Mouse (Mus musculus) limb, embryonic 12.5 days (tissue): ENCODE measurements around the gene Mrps6. TPM values are rescaled to one million over a fixed set of nuclear protein-coding genes. Genes with fewer than 3 reads are reported as not detected.
"Not testable (repeated sequence)": the region's sequence is repeated elsewhere in the genome, so short reads cannot be mapped to it uniquely, and the experiment has no call there.

Experiments
- ATAC-seq: fragments of 200-750 bp; cut with Nextera tagmentation; 2 replicates; pipeline ENCODE4 v1.8.0; 2017; ENCODE audit warnings: low read depth, moderate TSS enrichment; ENCODE audit not compliant: insufficient number of reproducible peaks, insufficient read depth, low FRiP score, low TSS enrichment
- H3K27ac ChIP-seq: fragments of 300-500 bp; sonication (generic); 2 replicates; pipeline ENCODE4 v1.5.1; 2016; ENCODE audit warnings: mild to moderate bottlenecking, moderate library complexity
- H3K27me3 ChIP-seq: fragments of 300-500 bp; sonication (generic); 2 replicates; pipeline ENCODE4 v1.6.1; 2016; ENCODE audit warnings: mild to moderate bottlenecking, moderate library complexity
- H3K36me3 ChIP-seq: fragments of 300-500 bp; sonication (generic); 2 replicates; pipeline ENCODE4 v1.6.1; 2016; ENCODE audit warnings: mild to moderate bottlenecking, moderate library complexity
- H3K4me1 ChIP-seq: fragments of 300-500 bp; sonication (generic); replicated peaks from 2 replicates; pipeline ENCODE4 v1.6.1; 2016
- H3K4me2 ChIP-seq: fragments of 300-500 bp; sonication (generic); 2 replicates; pipeline ENCODE4 v1.6.1; 2016; ENCODE audit warnings: mild to moderate bottlenecking, moderate library complexity
- H3K4me3 ChIP-seq: fragments of 300-500 bp; sonication (generic); replicated peaks from 2 replicates; pipeline ENCODE4 v1.5.1; 2016; ENCODE audit warnings: mild to moderate bottlenecking
- H3K9ac ChIP-seq: fragments of 300-500 bp; sonication (generic); replicated peaks from 2 replicates; pipeline ENCODE4 v1.6.1; 2016; ENCODE audit warnings: mild to moderate bottlenecking, moderate library complexity
- H3K9me3 ChIP-seq: fragments of 300-500 bp; sonication (generic); 2 replicates; pipeline ENCODE4 v1.6.1; 2016; ENCODE audit warnings: mild to moderate bottlenecking, moderate library complexity
- WGBS: fragments of 180-500 bp; shearing (Covaris S2); methylation state at CpG from one replicate; pipeline ENCODE4 v1.1.7; 2016; 5-methylcytosine and 5-hydroxymethylcytosine counted together
- polyA plus RNA-seq: library from polyadenylated mRNA; unstranded; fragments of >200 nt; fragmentation: Nextera tagmentation; extraction: Ambion mirVana; gene quantifications from 2 replicates; pipeline ENCODE4 v1.2.1, GENCODE M21; 2016

Mrps6 gene
- polyA plus RNA-seq, 1 experiment from 2014 or later = 98.7 TPM

- H3K27me3 ChIP-seq = no peaks in the 10 kb centered on the region
- H3K4me1 ChIP-seq = peaks cover 28% of the 10 kb centered on the region
- H3K9ac ChIP-seq = no peak overlapping the region
- H3K4me2 ChIP-seq = no peak overlapping the region
- H3K36me3 ChIP-seq = peaks cover 79% of the 10 kb centered on the region
- H3K9me3 ChIP-seq = 0 out of 2 replicates have a peak, but pooled peaks cover 3% of the 10 kb centered on the region
- H3K27ac ChIP-seq = no peak overlapping the region
- WGBS = 86% methylated on average over 2 of the region's 2 CpGs
- no peak overlapping the region for H3K4me3 ChIP-seq
- ATAC-seq = no peak
These were observed 6.7 kb downstream of the Mrps6 start for GRCm38 (mm10) chr16:92064801-92065200.

- H3K27ac ChIP-seq = no peak overlapping the region
- H3K4me1 ChIP-seq = peaks cover 18% of the 10 kb centered on the region; the same call in 1 of the 2 replicates
- H3K9ac ChIP-seq = no peak overlapping the region
- no peak overlapping the region for H3K4me2 ChIP-seq
- ATAC-seq = no peak
- WGBS = 93% methylated on average over 8 of the region's 8 CpGs
- no peaks in the 10 kb centered on the region for H3K9me3 ChIP-seq
- no peak overlapping the region for H3K4me3 ChIP-seq
- H3K36me3 ChIP-seq = peaks cover 57% of the 10 kb centered on the region
- H3K27me3 ChIP-seq = no peaks in the 10 kb centered on the region
These were observed 12.3 kb downstream of the Mrps6 start for GRCm38 (mm10) chr16:92070338-92070737.

GRCm38 (mm10) chr16:92076797-92077196, 18.7 kb downstream of the Mrps6 start:
- 94% methylated on average over 8 of the region's 8 CpGs for WGBS
- H3K4me1 ChIP-seq = no peaks in the 10 kb centered on the region
- H3K27ac ChIP-seq = no peak overlapping the region
- no peaks in the 10 kb centered on the region for H3K9me3 ChIP-seq
- H3K4me2 ChIP-seq = no peak overlapping the region
- H3K27me3 ChIP-seq = no peaks in the 10 kb centered on the region
- H3K4me3 ChIP-seq = no peak overlapping the region
- H3K9ac ChIP-seq = no peak overlapping the region
- H3K36me3 ChIP-seq = peaks cover 40% of the 10 kb centered on the region
- no peak for ATAC-seq

- Histone ChIP-seq H3K36me3 (peaks cover 24% of the 10 kb centered on the region), H3K9ac (no peak overlapping the region), H3K27ac (no peak overlapping the region), H3K4me3 (no peak overlapping the region), H3K4me2 (no peak overlapping the region), H3K27me3 (no peaks in the 10 kb centered on the region), H3K4me1 (peaks cover 15% of the 10 kb centered on the region), H3K9me3 (no peaks in the 10 kb centered on the region)
- WGBS = 83% methylated on average over 10 of the region's 10 CpGs
- no peak for ATAC-seq
These were observed 25.8 kb downstream of the Mrps6 start for GRCm38 (mm10) chr16:92083771-92084453.

- Histone ChIP-seq H3K4me3 (no peak overlapping the region), H3K4me2 (no peak overlapping the region), H3K9ac (no peak overlapping the region), H3K36me3 (no peaks in the 10 kb centered on the region), H3K27me3 (no peaks in the 10 kb centered on the region; the same call in 1 of the 2 replicates), H3K27ac (no peak overlapping the region), H3K9me3 (no peaks in the 10 kb centered on the region), H3K4me1 (peaks cover 22% of the 10 kb centered on the region)
- 54% methylated on average over 3 of the region's 3 CpGs for WGBS
- no peak for ATAC-seq
These were observed 31.2 kb downstream of the Mrps6 start for GRCm38 (mm10) chr16:92089225-92089624.

- no peak for ATAC-seq
- Histone ChIP-seq H3K27me3 (peaks cover 15% of the 10 kb centered on the region), H3K4me3 (no peak overlapping the region), H3K9me3 (no peaks in the 10 kb centered on the region), H3K36me3 (peaks cover 3% of the 10 kb centered on the region; the same call in 1 of the 2 replicates), H3K4me2 (no peak overlapping the region), H3K4me1 (peaks cover 10% of the 10 kb centered on the region), H3K9ac (no peak overlapping the region), H3K27ac (no peak overlapping the region)
- WGBS = 95% methylated on average over 5 of the region's 5 CpGs
These were observed 33.8 kb downstream of the Mrps6 start for GRCm38 (mm10) chr16:92091876-92092275.

GRCm38 (mm10) chr16:92098351-92099051, 40.4 kb downstream of the Mrps6 start:
- no peak overlapping the region for H3K9ac ChIP-seq
- no peak overlapping the region for H3K4me2 ChIP-seq
- H3K4me3 ChIP-seq = no peak overlapping the region
- peaks cover 29% of the 10 kb centered on the region for H3K27me3 ChIP-seq
- peaks cover 18% of the 10 kb centered on the region for H3K36me3 ChIP-seq
- peak overlapping the region; percentile 51 for H3K27ac ChIP-seq
- 16% methylated on average over 10 of the region's 10 CpGs for WGBS
- 0 out of 2 replicates have a peak, but pooled peaks have one; percentile 42 for ATAC-seq
- no peaks in the 10 kb centered on the region for H3K9me3 ChIP-seq
- H3K4me1 ChIP-seq = peaks cover 37% of the 10 kb centered on the region

GRCm38 (mm10) chr16:92099598-92099997, 41.5 kb downstream of the Mrps6 start:
- ATAC-seq = no peak
- H3K4me3 ChIP-seq = no peak overlapping the region
- H3K9me3 ChIP-seq = no peaks in the 10 kb centered on the region
- H3K36me3 ChIP-seq = peaks cover 15% of the 10 kb centered on the region; the same call in 1 of the 2 replicates
- H3K4me1 ChIP-seq = peaks cover 39% of the 10 kb centered on the region
- WGBS = 82% methylated on average over 16 of the region's 16 CpGs
- no peak overlapping the region for H3K9ac ChIP-seq
- peak overlapping the region; percentile 4; the same call in 1 of the 2 replicates for H3K27ac ChIP-seq
- peaks cover 26% of the 10 kb centered on the region for H3K27me3 ChIP-seq
- H3K4me2 ChIP-seq = no peak overlapping the region

- peaks cover 39% of the 10 kb centered on the region for H3K4me1 ChIP-seq
- H3K27me3 ChIP-seq = peaks cover 25% of the 10 kb centered on the region
- no peaks in the 10 kb centered on the region for H3K9me3 ChIP-seq
- H3K27ac ChIP-seq = no peak overlapping the region
- 71% methylated on average over 4 of the region's 4 CpGs for WGBS
- H3K9ac ChIP-seq = peak overlapping the region; percentile 45; the same call in 1 of the 2 replicates
- ATAC-seq = no peak
- H3K4me3 ChIP-seq = no peak overlapping the region
- peaks cover 15% of the 10 kb centered on the region; the same call in 1 of the 2 replicates for H3K36me3 ChIP-seq
- no peak overlapping the region for H3K4me2 ChIP-seq
These were observed 42.0 kb downstream of the Mrps6 start for GRCm38 (mm10) chr16:92100111-92100510.

- no peaks in the 10 kb centered on the region for H3K9me3 ChIP-seq
- no peak overlapping the region for H3K4me3 ChIP-seq
- 85% methylated on average over 5 of the region's 5 CpGs for WGBS
- H3K27ac ChIP-seq = no peak overlapping the region
- H3K9ac ChIP-seq = no peak overlapping the region
- no peak for ATAC-seq
- peaks cover 14% of the 10 kb centered on the region for H3K27me3 ChIP-seq
- no peak overlapping the region for H3K4me2 ChIP-seq
- peaks cover 39% of the 10 kb centered on the region for H3K4me1 ChIP-seq
- H3K36me3 ChIP-seq = peaks cover 15% of the 10 kb centered on the region; the same call in 1 of the 2 replicates
These were observed 44.0 kb downstream of the Mrps6 start for GRCm38 (mm10) chr16:92102115-92102514.

GRCm38 (mm10) chr16:92102931-92103330, 44.9 kb downstream of the Mrps6 start:
- 91% methylated on average over 7 of the region's 7 CpGs for WGBS
- H3K27ac ChIP-seq, H3K9ac ChIP-seq, ATAC-seq, H3K9me3 ChIP-seq, H3K4me3 ChIP-seq, H3K4me2 ChIP-seq: not testable (repeated sequence)
- Histone ChIP-seq H3K4me1 (peaks cover 33% of the 10 kb centered on the region), H3K36me3 (peaks cover 15% of the 10 kb centered on the region; the same call in 1 of the 2 replicates), H3K27me3 (peaks cover 14% of the 10 kb centered on the region; the same call in 1 of the 2 replicates)
